ENCODE assay signal across 24 mouse cellular contexts in genomic region chr11:55397036-55397435, GRCm38 (mm10). TPM values are rescaled to one million over a fixed set of nuclear protein-coding genes. Genes with fewer than 3 reads are reported as not detected.
DNase-seq lines count a peak whose midpoint lies in the region; ATAC-seq and TF ChIP-seq lines count a peak whose summit lies in the region.
"Had no signal": no experiment of that assay in that cellular context is flagged by ENCODE, and none has a peak within 500 bp of the region (broad histone marks: within the 10 kb centered on the region; RNA-seq: fewer than 3 reads in every experiment).

No protein-coding gene starts in this region.

- H3K36me3 ChIP-seq in heart, embryonic 14.5 days (ENCODE audit: control insufficient read depth, insufficient read depth, low read length): peaks cover 77% of the 10 kb centered on the region
- H3K36me3 ChIP-seq in heart, embryonic 10.5 days: peaks cover 76% of the 10 kb centered on the region
- peaks cover 65% of the 10 kb centered on the region for H3K36me3 ChIP-seq in lung, embryonic 16.5 days (ENCODE audit: control insufficient read depth, insufficient read depth, low read length)
- H3K36me3 ChIP-seq in stomach, postnatal 0 days (ENCODE audit: control insufficient read depth, insufficient read depth, low read length): peaks cover 25% of the 10 kb centered on the region
- H3K36me3 ChIP-seq: G1E had no signal

- peaks cover 3 to 13% of the 10 kb centered on the region in 2 experiments; a peak in 3 of 4 replicates for H3K4me1 ChIP-seq in heart, embryonic 14.5 days (ENCODE audit: control insufficient read depth in 2 of 2, insufficient read depth in 2 of 2, low read length in 2 of 2)
- H3K4me1 ChIP-seq in heart, embryonic 10.5 days: peaks cover 7% of the 10 kb centered on the region; the same call in 1 of the 2 replicates
- H3K4me1 ChIP-seq in lung, embryonic 16.5 days (replicated peaks; ENCODE audit: control insufficient read depth, insufficient read depth, low read length): no peaks in the 10 kb centered on the region
- no peaks in the 10 kb centered on the region for H3K4me1 ChIP-seq in stomach, postnatal 0 days (replicated peaks; ENCODE audit: control insufficient read depth, insufficient read depth)
- H3K4me1 ChIP-seq: hindbrain, embryonic 12.5 days; liver, embryonic 12.5 days; neural tube, embryonic 13.5 days had no signal

- TF ChIP-seq CTCF in stomach, postnatal 0 days (IDR thresholded peaks at IDR 0.05; ENCODE audit: low read depth): no peak

- H3K27me3 ChIP-seq in heart, embryonic 14.5 days (ENCODE audit: control insufficient read depth, insufficient read depth, low read length): no peaks in the 10 kb centered on the region
- H3K27me3 ChIP-seq in heart, embryonic 10.5 days (ENCODE audit: insufficient read depth, poor library complexity, severe bottlenecking): no peaks in the 10 kb centered on the region
- no peaks in the 10 kb centered on the region for H3K27me3 ChIP-seq in lung, embryonic 16.5 days (ENCODE audit: control insufficient read depth, insufficient read depth, low read depth, low read length)
- H3K27me3 ChIP-seq in stomach, postnatal 0 days (ENCODE audit: control insufficient read depth, insufficient read depth, low read length): no peaks in the 10 kb centered on the region
- H3K27me3 ChIP-seq: hindbrain, embryonic 12.5 days; liver, embryonic 12.5 days; neural tube, embryonic 13.5 days; Patski had no signal

- H3K27ac ChIP-seq in heart, embryonic 14.5 days (replicated peaks in 1 of 2; ENCODE audit: control insufficient read depth in 1 of 2, insufficient read depth in 1 of 2, low read depth in 2 of 2, low read length in 2 of 2): peak overlapping the region; percentile 5 to 53; a peak in 3 of 4 replicates
- no peak overlapping the region for H3K27ac ChIP-seq in heart, embryonic 10.5 days
- H3K27ac ChIP-seq in lung, embryonic 16.5 days (ENCODE audit: low read length): peak overlapping the region; percentile 24; the same call in 1 of the 2 replicates
- 0 out of 2 replicates have a peak overlapping the region, but pooled peaks have one; percentile 13 for H3K27ac ChIP-seq in stomach, postnatal 0 days (replicated peaks)
- H3K27ac ChIP-seq: embryonic facial prominence, embryonic 10.5 days; forebrain, embryonic 10.5 days; hindbrain, embryonic 12.5 days; liver, embryonic 12.5 days; midbrain, embryonic 10.5 days; neural tube, embryonic 13.5 days had no signal

- H3K4me2 ChIP-seq in heart, embryonic 14.5 days (ENCODE audit: low read length): no peak overlapping the region
- no peak overlapping the region for H3K4me2 ChIP-seq in lung, embryonic 16.5 days (ENCODE audit: low read depth, low read length)
- no peak overlapping the region for H3K4me2 ChIP-seq in stomach, postnatal 0 days (replicated peaks; ENCODE audit: low read depth)
- H3K4me2 ChIP-seq: hindbrain, embryonic 12.5 days; liver, embryonic 12.5 days; lung, embryonic 14.5 days; neural tube, embryonic 13.5 days had no signal

- H3K9ac ChIP-seq in heart, embryonic 14.5 days (ENCODE audit: low read length): no peak overlapping the region
- H3K9ac ChIP-seq in lung, embryonic 16.5 days (ENCODE audit: low read length): no peak overlapping the region
- H3K9ac ChIP-seq in stomach, postnatal 0 days (ENCODE audit: low read length): no peak overlapping the region
- H3K9ac ChIP-seq: hindbrain, embryonic 12.5 days; liver, embryonic 12.5 days; lung, embryonic 14.5 days; neural tube, embryonic 13.5 days had no signal

- ATAC-seq in heart, embryonic 14.5 days (ENCODE audit: insufficient number of reproducible peaks, insufficient read depth, low FRiP score, low read depth): no peak
- peak; percentile 27; the same call in 1 of the 2 replicates for ATAC-seq in lung, embryonic 16.5 days (ENCODE audit: low read depth)
- no peak for ATAC-seq in stomach, postnatal 0 days (ENCODE audit: low FRiP score, low TSS enrichment)
- ATAC-seq: forebrain, embryonic 16.5 days; liver, embryonic 12.5 days; midbrain, embryonic 16.5 days; Patski had no signal

- no peak for DNase-seq in heart, embryonic 10.5 days (ENCODE audit: low spot score)
- DNase-seq in kidney, adult 9 months: peak; percentile 32
- no peak for DNase-seq in kidney, adult 18-20 months
- no peak for DNase-seq in lung, postnatal 25 days (ENCODE audit: low spot score)
- DNase-seq in stomach, postnatal 0 days (ENCODE audit: low spot score): no peak
- DNase-seq: B cell, adult 2 months; cerebellum, adult 11 months; lung, embryonic 14.5 days; retina, postnatal 1 day; thymus, adult 2 months; thymus, postnatal 4 days had no signal

- H3K9me3 ChIP-seq in heart, embryonic 14.5 days (ENCODE audit: control insufficient read depth, low read length): no peaks in the 10 kb centered on the region
- H3K9me3 ChIP-seq in heart, embryonic 10.5 days: no peaks in the 10 kb centered on the region
- H3K9me3 ChIP-seq in lung, embryonic 16.5 days (ENCODE audit: control insufficient read depth, low read length): no peaks in the 10 kb centered on the region
- H3K9me3 ChIP-seq in stomach, postnatal 0 days (ENCODE audit: control insufficient read depth, low read length): no peaks in the 10 kb centered on the region
- H3K9me3 ChIP-seq: embryonic facial prominence, embryonic 10.5 days; forebrain, embryonic 10.5 days; G1E; hindbrain, embryonic 12.5 days; liver, embryonic 12.5 days; midbrain, embryonic 10.5 days; neural tube, embryonic 13.5 days had no signal

- H3K4me3 ChIP-seq in heart, embryonic 14.5 days (ENCODE audit: control insufficient read depth in 1 of 2, insufficient read depth in 1 of 2, low read depth in 1 of 2, low read length in 2 of 2): no peak overlapping the region
- H3K4me3 ChIP-seq in heart, embryonic 10.5 days: no peak overlapping the region
- H3K4me3 ChIP-seq in lung, embryonic 16.5 days (ENCODE audit: low read length): no peak overlapping the region
- no peak overlapping the region for H3K4me3 ChIP-seq in stomach, postnatal 0 days (ENCODE audit: low read depth, low read length)
- H3K4me3 ChIP-seq: embryonic facial prominence, embryonic 10.5 days; forebrain, embryonic 10.5 days; hindbrain, embryonic 12.5 days; liver, embryonic 12.5 days; midbrain, embryonic 10.5 days; myocyte; neural tube, embryonic 13.5 days had no signal

- no peak for TF ChIP-seq EP300 in stomach, postnatal 0 days (optimal IDR thresholded peaks at IDR 0.05)

- 42% methylated on average over 2 of the region's 2 CpGs for WGBS in heart, embryonic 14.5 days
- 74% methylated on average over 2 of the region's 2 CpGs for WGBS in heart, embryonic 10.5 days
- 84% methylated on average over 2 of the region's 2 CpGs for WGBS in lung, embryonic 16.5 days
- WGBS in stomach, postnatal 0 days: 82% methylated on average over 2 of the region's 2 CpGs

RNA-seq across cellular contexts. Expression of gene Sparc, which starts 25.9 kb away (rescaled TPM):
- 1,748 and 1,849 TPM in 2 replicates for polyA plus RNA-seq in heart, embryonic 14.5 days (2014; fragmentation: Nextera tagmentation; extraction: Ambion mirVana)
- polyA plus RNA-seq in heart, embryonic 10.5 days (2016; fragmentation: Nextera tagmentation; extraction: Ambion mirVana): 995 and 1,097 TPM in 2 replicates
- polyA plus RNA-seq in lung, embryonic 16.5 days (2015; fragmentation: Nextera tagmentation; extraction: Ambion mirVana): 2,256 and 2,274 TPM in 2 replicates
- 1,616 and 1,849 TPM in 2 replicates for polyA plus RNA-seq in stomach, postnatal 0 days (2015; fragmentation: Nextera tagmentation; extraction: Ambion mirVana)
- polyA plus RNA-seq: G1E had no signal
